Mouse (Mus musculus): ENCODE data around the gene Gpr132.

DNA sequence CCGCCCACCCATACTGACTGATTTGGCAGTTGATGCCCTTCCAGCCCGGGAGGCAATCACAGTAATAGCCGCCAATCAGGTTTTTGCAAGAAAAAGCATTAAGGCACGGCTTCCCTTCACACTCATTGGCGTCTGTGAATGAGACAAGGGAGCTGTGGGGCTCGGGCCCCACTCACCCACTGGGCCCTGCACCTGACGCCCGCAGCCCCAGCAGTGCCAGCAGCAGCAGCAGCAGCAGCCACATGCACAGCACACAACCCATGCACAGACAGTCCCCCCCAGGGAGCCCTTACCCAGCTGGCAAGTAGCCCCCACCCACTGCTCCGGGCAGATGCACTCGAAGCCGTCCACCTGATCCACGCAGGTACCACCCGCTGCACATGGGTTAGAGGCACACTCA lies 47.6 kb upstream of the Gpr132 start:
- TF ChIP-seq POLR2A (IDR thresholded peaks at IDR 0.05; ENCODE audit: borderline replicate concordance, control insufficient read depth, low read depth, low read length): no peak
- no peak for TF ChIP-seq CTCF (IDR thresholded peaks at IDR 0.05; ENCODE audit: control insufficient read depth, insufficient read depth, low read length)

Measured in bone marrow, adult 2 months (tissue).